Mouse (Mus musculus): Measurements from ENCODE around the gene Dgkb. TPM values are rescaled to one million over a fixed set of nuclear protein-coding genes. Genes with fewer than 3 reads are reported as not detected.

Gene Dgkb
- polyA plus RNA-seq, 1 experiment from 2014 or later: 3.5 TPM

DNA sequence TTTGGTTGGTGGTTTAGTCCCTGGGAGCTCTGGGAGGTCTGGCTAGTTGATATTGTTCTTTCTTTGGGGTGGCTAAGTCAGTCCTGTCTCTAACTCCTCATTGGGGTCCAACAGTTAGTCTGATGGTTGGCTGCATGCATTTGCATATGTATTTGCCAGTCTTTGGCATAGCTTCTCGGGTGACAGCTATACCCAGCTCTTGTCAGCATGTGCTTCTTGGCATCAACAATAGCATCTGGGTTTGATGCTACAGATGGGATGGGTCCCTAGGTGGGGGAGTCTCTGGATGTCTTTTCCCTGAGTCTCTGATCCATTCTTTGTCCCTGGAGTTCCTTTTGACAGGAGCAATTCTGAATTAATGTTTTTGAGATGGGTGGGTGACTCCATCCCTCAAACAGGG lies 790.6 kb downstream of the Dgkb start:
- no peaks in the 10 kb centered on the region for H3K4me1 ChIP-seq (ENCODE audit: insufficient read depth)
- ATAC-seq (ENCODE audit: insufficient read depth) (no peak), DNase-seq (no peak)
- no peak overlapping the region for H3K4me2 ChIP-seq
- 76% methylated on average over 1 of the region's 1 CpGs for WGBS
- H3K9me3 ChIP-seq (ENCODE audit: low read depth, low read length): no peaks in the 10 kb centered on the region
- TF ChIP-seq CTCF (IDR thresholded peaks at IDR 0.05; ENCODE audit: low read depth): no peak
- H3K27me3 ChIP-seq (ENCODE audit: insufficient read depth, low read length): no peaks in the 10 kb centered on the region
- H3K27ac ChIP-seq (ENCODE audit: low read depth): no peak overlapping the region
- no peaks in the 10 kb centered on the region for H3K36me3 ChIP-seq (ENCODE audit: insufficient read depth)
- no peak overlapping the region for H3K9ac ChIP-seq
- no peak overlapping the region for H3K4me3 ChIP-seq (ENCODE audit: low read depth, low read length)

DNA sequence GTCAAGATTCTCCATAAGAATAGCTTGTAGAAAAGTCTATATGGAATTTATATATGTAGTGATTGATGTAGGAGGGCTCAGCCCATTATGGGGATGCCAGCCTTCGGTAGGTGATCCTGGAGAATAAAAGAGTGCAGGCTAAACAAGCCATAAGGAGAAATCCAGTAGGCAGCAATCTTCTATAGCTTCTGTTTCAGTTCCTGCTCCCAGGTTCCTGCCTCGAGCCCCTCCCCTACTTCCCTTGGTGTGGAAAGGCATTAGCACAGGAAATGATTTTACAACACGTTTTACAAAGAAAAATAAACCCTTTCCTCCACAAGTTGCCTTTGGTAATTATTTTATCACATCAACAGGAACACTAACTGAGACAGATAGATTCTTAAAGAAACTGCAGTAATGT lies 850.7 kb downstream of the Dgkb start:
- DNase-seq (no peak), ATAC-seq (ENCODE audit: insufficient read depth) (no peak)
- H3K27me3 ChIP-seq (ENCODE audit: insufficient read depth, low read length): no peaks in the 10 kb centered on the region
- no peak overlapping the region for H3K9ac ChIP-seq
- 44% methylated on average over 3 of the region's 3 CpGs for WGBS
- H3K36me3 ChIP-seq (ENCODE audit: insufficient read depth): no peaks in the 10 kb centered on the region
- no peaks in the 10 kb centered on the region for H3K4me1 ChIP-seq (ENCODE audit: insufficient read depth)
- H3K4me3 ChIP-seq (ENCODE audit: low read depth, low read length): no peak overlapping the region
- no peak overlapping the region for H3K27ac ChIP-seq (ENCODE audit: low read depth)
- H3K9me3 ChIP-seq (ENCODE audit: low read depth, low read length): no peaks in the 10 kb centered on the region
- H3K4me2 ChIP-seq: no peak overlapping the region
- TF ChIP-seq CTCF (IDR thresholded peaks at IDR 0.05; ENCODE audit: low read depth): no peak

All from lung, embryonic 14.5 days (tissue).